Comparison of ENCODE assay signal across 8 mouse cellular contexts in genomic region chr4:152478224-152478567, GRCm38 (mm10). TPM values are rescaled to one million over a fixed set of nuclear protein-coding genes. Genes with fewer than 3 reads are reported as not detected.
DNase-seq lines count a peak whose midpoint lies in the region; ATAC-seq and TF ChIP-seq lines count a peak whose summit lies in the region.

No protein-coding gene starts in this region.

- H3K4me3 ChIP-seq in layer of hippocampus, adult 2 months, result peak overlapping the region; percentile 69
- peak overlapping the region; percentile 79 for H3K4me3 ChIP-seq in embryonic facial prominence, embryonic 12.5 days
- H3K4me3 ChIP-seq in intestine, embryonic 15.5 days (replicated peaks), result peak overlapping the region; percentile 69
- peak overlapping the region; percentile 52 for H3K4me3 ChIP-seq in myocyte

- peaks cover 14% of the 10 kb centered on the region for H3K4me1 ChIP-seq in embryonic facial prominence, embryonic 12.5 days
- peaks cover 17% of the 10 kb centered on the region for H3K4me1 ChIP-seq in intestine, embryonic 15.5 days (replicated peaks)

- peak; percentile 23; the same call in 1 of the 2 replicates for ATAC-seq in embryonic facial prominence, embryonic 12.5 days (ENCODE audit: insufficient number of reproducible peaks, insufficient read depth, low FRiP score, low TSS enrichment)
- ATAC-seq in intestine, embryonic 15.5 days, result peak; percentile 30

- WGBS in embryonic facial prominence, embryonic 12.5 days, result 2% methylated on average over 13 of the region's 13 CpGs
- 1% methylated on average over 13 of the region's 13 CpGs for WGBS in intestine, embryonic 15.5 days

- peak overlapping the region; percentile 77 for H3ac ChIP-seq in myocyte (ENCODE audit: control insufficient read depth, insufficient read length)

- DNase-seq in layer of hippocampus, adult 2 months (ENCODE audit: low spot score in 2 of 2), result no peak
- no peak for DNase-seq in layer of hippocampus, postnatal 36 days
- no peak for DNase-seq in cerebellum, postnatal 36 days
- DNase-seq in frontal cortex, postnatal 36 days (ENCODE audit: low spot score in 2 of 2), result no peak
- DNase-seq in kidney, postnatal 10 days, result no peak

- H3K79me2 ChIP-seq in myocyte (ENCODE audit: control insufficient read depth, insufficient read depth), result no peaks in the 10 kb centered on the region

- peak overlapping the region; percentile 85 for H3K4me2 ChIP-seq in embryonic facial prominence, embryonic 12.5 days (replicated peaks)
- peak overlapping the region; percentile 88 for H3K4me2 ChIP-seq in intestine, embryonic 15.5 days (replicated peaks)
- peak overlapping the region; percentile 91 for H3K4me2 ChIP-seq in myocyte (ENCODE audit: low read depth)

- peak overlapping the region; percentile 100 for H3K27ac ChIP-seq in layer of hippocampus, adult 2 months
- peak overlapping the region; percentile 81 for H3K27ac ChIP-seq in embryonic facial prominence, embryonic 12.5 days
- H3K27ac ChIP-seq in intestine, embryonic 15.5 days, result peak overlapping the region; percentile 70

- TF ChIP-seq CTCF in layer of hippocampus, adult 2 months (conservative IDR thresholded peaks at IDR 0.05), result no peak

- H3K27me3 ChIP-seq in embryonic facial prominence, embryonic 12.5 days, result peaks cover 18% of the 10 kb centered on the region
- H3K27me3 ChIP-seq in intestine, embryonic 15.5 days (replicated peaks), result peaks cover 18% of the 10 kb centered on the region
- no peaks in the 10 kb centered on the region for H3K27me3 ChIP-seq in myocyte (ENCODE audit: control insufficient read depth, insufficient read depth, insufficient read length)

- H3K9ac ChIP-seq in embryonic facial prominence, embryonic 12.5 days, result peak overlapping the region; percentile 78
- peak overlapping the region; percentile 67 for H3K9ac ChIP-seq in intestine, embryonic 15.5 days

- H3K9me3 ChIP-seq in embryonic facial prominence, embryonic 12.5 days, result no peaks in the 10 kb centered on the region
- no peaks in the 10 kb centered on the region for H3K9me3 ChIP-seq in intestine, embryonic 15.5 days

- peak; percentile 76 for TF ChIP-seq POLR2A in myocyte (IDR thresholded peaks at IDR 0.05; ENCODE audit: insufficient read length, low read depth)

- H3K36me3 ChIP-seq in embryonic facial prominence, embryonic 12.5 days, result no peaks in the 10 kb centered on the region
- no peaks in the 10 kb centered on the region for H3K36me3 ChIP-seq in intestine, embryonic 15.5 days
- H3K36me3 ChIP-seq in myocyte (ENCODE audit: control insufficient read depth, insufficient read depth), result no peaks in the 10 kb centered on the region

TF ChIP-seq in myocyte, 11 proteins besides CTCF, POLR2A, EP300 and RAD21:
- no peak for TF ChIP-seq REST (IDR thresholded peaks at IDR 0.05; ENCODE audit: insufficient read depth, insufficient read length)
- no peak for TF ChIP-seq SRF (IDR thresholded peaks at IDR 0.05; ENCODE audit: control insufficient read depth, insufficient read length, low read depth)
- no peak for TF ChIP-seq MAX (IDR thresholded peaks at IDR 0.05; ENCODE audit: low read depth)
- no peak for TF ChIP-seq E2F4 (IDR thresholded peaks at IDR 0.05; ENCODE audit: insufficient read depth)
- no peak for TF ChIP-seq MYOD1 (IDR thresholded peaks at IDR 0.05; ENCODE audit: control insufficient read depth in 1 of 3, insufficient read length in 2 of 3, low read depth in 2 of 3)
- no peak for TF ChIP-seq MYOG (IDR thresholded peaks at IDR 0.05; ENCODE audit: control insufficient read depth in 1 of 3, insufficient read depth in 1 of 3, insufficient read length in 2 of 3, low read depth in 2 of 3)
- TF ChIP-seq TCF12 (IDR thresholded peaks at IDR 0.05; ENCODE audit: insufficient read depth, poor library complexity, severe bottlenecking), result no peak
- TF ChIP-seq USF1 (IDR thresholded peaks at IDR 0.05; ENCODE audit: low read depth), result no peak
- TF ChIP-seq POLR2AphosphoS2 (IDR thresholded peaks at IDR 0.05; ENCODE audit: insufficient read length, low read depth), result no peak
- TF ChIP-seq TCF3 (IDR thresholded peaks at IDR 0.05; ENCODE audit: insufficient read length, low read depth), result no peak
- no peak for TF ChIP-seq CEBPB (IDR thresholded peaks at IDR 0.05; ENCODE audit: insufficient read depth, poor library complexity, severe bottlenecking)

RNA-seq across cellular contexts. Expression of gene Kcnab2, which starts 0.5 kb away (rescaled TPM):
- 100 to 1,000 TPM; 740 to 785 TPM for total RNA-seq in layer of hippocampus, adult 2 months (2021)
- 100 to 1,000 TPM; 725 to 726 TPM for total RNA-seq in layer of hippocampus, postnatal 36 days (2021)
- polyA plus RNA-seq in embryonic facial prominence, embryonic 12.5 days (2016; fragmentation: Nextera tagmentation; extraction: Ambion mirVana), result 12.4 and 15.6 TPM in 2 replicates
- 3.6 and 3.8 TPM in 2 replicates for polyA plus RNA-seq in intestine, embryonic 15.5 days (2015; fragmentation: Nextera tagmentation; extraction: Ambion mirVana)
- 14.6 TPM for polyA plus RNA-seq in myocyte (2012; fragmentation: generic; extraction: Trizol)

RNA-seq across cellular contexts. Expression of gene Nphp4, which starts 1.7 kb away (rescaled TPM):
- 10 to 100 TPM; 28.3 to 29.7 TPM for total RNA-seq in layer of hippocampus, adult 2 months (2021)
- 10 to 100 TPM; 26.6 to 30.1 TPM for total RNA-seq in layer of hippocampus, postnatal 36 days (2021)
- 4.2 TPM in 2 replicates for polyA plus RNA-seq in embryonic facial prominence, embryonic 12.5 days (2016; fragmentation: Nextera tagmentation; extraction: Ambion mirVana)
- polyA plus RNA-seq in intestine, embryonic 15.5 days (2015; fragmentation: Nextera tagmentation; extraction: Ambion mirVana), result 1.7 TPM in 2 replicates
- 2.3 TPM for polyA plus RNA-seq in myocyte (2012; fragmentation: generic; extraction: Trizol)
